Mouse (Mus musculus): ENCODE measurements around the gene Gpr4. TPM values are rescaled to one million over a fixed set of nuclear protein-coding genes. Genes with fewer than 3 reads are reported as not detected.

The Gpr4 gene
- polyA plus RNA-seq, 1 experiment, result 5.5 TPM

- no peak overlapping the region for H3K27ac ChIP-seq (ENCODE audit: control insufficient read depth, insufficient read depth, low read length)
- no peaks in the 10 kb centered on the region for H3K4me1 ChIP-seq (replicated peaks; ENCODE audit: control insufficient read depth, insufficient read depth, low read length)
- 98% methylated on average over 1 of the region's 1 CpGs for WGBS
- TF ChIP-seq POLR2A (IDR thresholded peaks at IDR 0.05; ENCODE audit: control insufficient read depth, extremely low read depth, insufficient read depth, low read length, poor library complexity) (no peak), CTCF (IDR thresholded peaks at IDR 0.05; ENCODE audit: borderline replicate concordance, control insufficient read depth, extremely low read depth, insufficient read depth, low read length, poor library complexity) (no peak)
- no peak overlapping the region for H3K4me3 ChIP-seq (ENCODE audit: control insufficient read depth, insufficient read depth, low read length)
- no peak for DNase-seq
- H3K27me3 ChIP-seq (ENCODE audit: control insufficient read depth, insufficient read depth, low read length), result no peaks in the 10 kb centered on the region
- peaks cover 6% of the 10 kb centered on the region; the same call in 1 of the 2 replicates for H3K36me3 ChIP-seq (ENCODE audit: control insufficient read depth, insufficient read depth, low read length)
Measured at GRCm38 (mm10) chr7:19242005-19242404, 29.7 kb downstream of the Gpr4 start.

- no peak overlapping the region for H3K27ac ChIP-seq (ENCODE audit: control insufficient read depth, insufficient read depth, low read length)
- no peak for TF ChIP-seq CTCF (IDR thresholded peaks at IDR 0.05; ENCODE audit: borderline replicate concordance, control insufficient read depth, extremely low read depth, insufficient read depth, low read length, poor library complexity)
- no peak for TF ChIP-seq POLR2A (IDR thresholded peaks at IDR 0.05; ENCODE audit: control insufficient read depth, extremely low read depth, insufficient read depth, low read length, poor library complexity)
- no peak for DNase-seq
- no peak overlapping the region for H3K4me3 ChIP-seq (ENCODE audit: control insufficient read depth, insufficient read depth, low read length)
- H3K27me3 ChIP-seq (ENCODE audit: control insufficient read depth, insufficient read depth, low read length), result no peaks in the 10 kb centered on the region
- WGBS, result 96% methylated on average over 5 of the region's 5 CpGs
- H3K36me3 ChIP-seq (ENCODE audit: control insufficient read depth, insufficient read depth, low read length), result peaks cover 6% of the 10 kb centered on the region; the same call in 1 of the 2 replicates
- no peaks in the 10 kb centered on the region for H3K4me1 ChIP-seq (replicated peaks; ENCODE audit: control insufficient read depth, insufficient read depth, low read length)
Measured at GRCm38 (mm10) chr7:19243858-19244257, 31.5 kb downstream of the Gpr4 start.

DNA sequence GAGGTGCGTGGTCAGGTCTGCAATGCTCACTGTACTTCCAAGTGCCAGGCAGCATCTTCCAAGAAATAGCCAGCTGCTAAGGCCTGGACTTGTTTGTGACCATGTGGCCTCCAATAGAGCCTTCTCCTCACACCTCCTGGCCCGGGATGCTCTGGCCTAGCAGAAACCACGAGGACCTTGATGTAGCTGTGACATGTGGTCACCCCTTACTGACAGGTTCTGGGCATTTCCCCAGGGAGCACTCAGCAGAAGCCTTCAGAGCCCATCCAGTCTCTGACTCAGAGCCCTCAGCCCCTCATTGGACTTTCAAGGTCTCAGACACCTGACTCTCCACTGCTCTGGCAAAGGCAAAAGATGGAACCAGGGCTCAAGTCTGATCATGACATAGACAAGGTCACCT, 32.7 kb downstream of the Gpr4 start:
- TF ChIP-seq CTCF (IDR thresholded peaks at IDR 0.05; ENCODE audit: borderline replicate concordance, control insufficient read depth, extremely low read depth, insufficient read depth, low read length, poor library complexity) (no peak), POLR2A (IDR thresholded peaks at IDR 0.05; ENCODE audit: control insufficient read depth, extremely low read depth, insufficient read depth, low read length, poor library complexity) (no peak)
- H3K27me3 ChIP-seq (ENCODE audit: control insufficient read depth, insufficient read depth, low read length), result no peaks in the 10 kb centered on the region
- 81% methylated on average over 3 of the region's 3 CpGs for WGBS
- H3K4me3 ChIP-seq (ENCODE audit: control insufficient read depth, insufficient read depth, low read length), result no peak overlapping the region
- H3K4me1 ChIP-seq (replicated peaks; ENCODE audit: control insufficient read depth, insufficient read depth, low read length), result no peaks in the 10 kb centered on the region
- DNase-seq, result no peak
- no peak overlapping the region for H3K27ac ChIP-seq (ENCODE audit: control insufficient read depth, insufficient read depth, low read length)
- peaks cover 6% of the 10 kb centered on the region; the same call in 1 of the 2 replicates for H3K36me3 ChIP-seq (ENCODE audit: control insufficient read depth, insufficient read depth, low read length)

GRCm38 (mm10) chr7:19246855-19247254, 34.5 kb downstream of the Gpr4 start:
- no peak overlapping the region for H3K4me3 ChIP-seq (ENCODE audit: control insufficient read depth, insufficient read depth, low read length)
- WGBS, result 100% methylated on average over 1 of the region's 1 CpGs
- H3K27me3 ChIP-seq (ENCODE audit: control insufficient read depth, insufficient read depth, low read length), result no peaks in the 10 kb centered on the region
- DNase-seq, result no peak
- no peaks in the 10 kb centered on the region for H3K4me1 ChIP-seq (replicated peaks; ENCODE audit: control insufficient read depth, insufficient read depth, low read length)
- peaks cover 6% of the 10 kb centered on the region; the same call in 1 of the 2 replicates for H3K36me3 ChIP-seq (ENCODE audit: control insufficient read depth, insufficient read depth, low read length)
- TF ChIP-seq CTCF (IDR thresholded peaks at IDR 0.05; ENCODE audit: borderline replicate concordance, control insufficient read depth, extremely low read depth, insufficient read depth, low read length, poor library complexity), result no peak
- no peak for TF ChIP-seq POLR2A (IDR thresholded peaks at IDR 0.05; ENCODE audit: control insufficient read depth, extremely low read depth, insufficient read depth, low read length, poor library complexity)
- H3K27ac ChIP-seq (ENCODE audit: control insufficient read depth, insufficient read depth, low read length), result no peak overlapping the region

DNA sequence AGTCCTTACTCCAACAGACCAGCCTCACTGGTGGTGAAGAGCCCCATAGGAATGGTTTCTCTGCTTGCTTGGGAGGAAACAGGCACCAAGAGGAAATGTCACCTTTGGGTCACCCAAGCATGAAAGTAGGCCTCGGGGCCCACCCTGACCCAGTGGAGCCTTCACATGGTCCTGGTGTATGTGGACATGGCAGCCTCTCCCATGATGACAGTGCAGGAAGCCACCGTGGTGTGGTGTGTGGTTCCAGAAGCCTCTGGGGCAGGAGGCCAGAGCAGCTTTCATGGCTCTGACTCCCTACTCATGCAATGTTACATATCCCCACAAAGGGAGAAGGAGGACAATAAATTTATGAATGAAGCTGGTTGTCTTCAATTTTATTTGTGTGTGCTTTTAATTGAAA, 35.2 kb downstream of the Gpr4 start:
- H3K4me3 ChIP-seq (ENCODE audit: control insufficient read depth, insufficient read depth, low read length), result no peak overlapping the region
- WGBS, result 59% methylated on average over 2 of the region's 2 CpGs
- TF ChIP-seq CTCF (IDR thresholded peaks at IDR 0.05; ENCODE audit: borderline replicate concordance, control insufficient read depth, extremely low read depth, insufficient read depth, low read length, poor library complexity), result no peak
- TF ChIP-seq POLR2A (IDR thresholded peaks at IDR 0.05; ENCODE audit: control insufficient read depth, extremely low read depth, insufficient read depth, low read length, poor library complexity), result no peak
- no peak overlapping the region for H3K27ac ChIP-seq (ENCODE audit: control insufficient read depth, insufficient read depth, low read length)
- peaks cover 6% of the 10 kb centered on the region; the same call in 1 of the 2 replicates for H3K36me3 ChIP-seq (ENCODE audit: control insufficient read depth, insufficient read depth, low read length)
- no peak for DNase-seq
- no peaks in the 10 kb centered on the region for H3K4me1 ChIP-seq (replicated peaks; ENCODE audit: control insufficient read depth, insufficient read depth, low read length)
- H3K27me3 ChIP-seq (ENCODE audit: control insufficient read depth, insufficient read depth, low read length), result no peaks in the 10 kb centered on the region

- no peak overlapping the region for H3K27ac ChIP-seq (ENCODE audit: control insufficient read depth, insufficient read depth, low read length)
- WGBS, result 82% methylated on average over 4 of the region's 4 CpGs
- H3K36me3 ChIP-seq (ENCODE audit: control insufficient read depth, insufficient read depth, low read length), result peaks cover 4% of the 10 kb centered on the region; the same call in 1 of the 2 replicates
- no peak overlapping the region for H3K4me3 ChIP-seq (ENCODE audit: control insufficient read depth, insufficient read depth, low read length)
- DNase-seq, result no peak
- TF ChIP-seq POLR2A (IDR thresholded peaks at IDR 0.05; ENCODE audit: control insufficient read depth, extremely low read depth, insufficient read depth, low read length, poor library complexity), result no peak
- TF ChIP-seq CTCF (IDR thresholded peaks at IDR 0.05; ENCODE audit: borderline replicate concordance, control insufficient read depth, extremely low read depth, insufficient read depth, low read length, poor library complexity), result no peak
- no peaks in the 10 kb centered on the region for H3K27me3 ChIP-seq (ENCODE audit: control insufficient read depth, insufficient read depth, low read length)
- peaks cover 12% of the 10 kb centered on the region for H3K4me1 ChIP-seq (replicated peaks; ENCODE audit: control insufficient read depth, insufficient read depth, low read length)
Measured at GRCm38 (mm10) chr7:19252078-19252477, 39.7 kb downstream of the Gpr4 start.

DNA sequence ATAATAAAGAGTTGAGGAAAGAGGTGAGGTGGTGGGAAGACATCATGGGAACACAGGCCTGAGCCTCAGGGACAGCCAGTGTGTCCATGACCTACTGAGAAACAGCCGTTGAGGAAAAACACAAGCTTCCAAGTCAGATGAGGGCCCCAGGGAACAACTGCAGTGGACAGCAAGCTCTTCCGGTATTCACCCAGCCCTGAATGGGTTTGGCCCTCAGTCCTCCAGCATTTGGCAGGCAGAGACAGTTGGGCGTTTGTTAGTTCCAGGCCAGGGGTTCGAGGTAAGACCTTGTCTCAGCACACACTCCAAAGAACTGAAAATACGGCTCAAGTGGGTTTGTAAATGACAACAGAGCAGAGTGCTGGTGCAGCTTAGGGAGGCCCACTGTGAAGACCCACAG, 41.1 kb downstream of the Gpr4 start:
- WGBS, result 90% methylated on average over 5 of the region's 5 CpGs
- TF ChIP-seq POLR2A (IDR thresholded peaks at IDR 0.05; ENCODE audit: control insufficient read depth, extremely low read depth, insufficient read depth, low read length, poor library complexity), result no peak
- no peak for TF ChIP-seq CTCF (IDR thresholded peaks at IDR 0.05; ENCODE audit: borderline replicate concordance, control insufficient read depth, extremely low read depth, insufficient read depth, low read length, poor library complexity)
- no peak for DNase-seq
- Histone ChIP-seq H3K36me3 (ENCODE audit: control insufficient read depth, insufficient read depth, low read length) (peaks cover 13% of the 10 kb centered on the region), H3K27ac (ENCODE audit: control insufficient read depth, insufficient read depth, low read length) (no peak overlapping the region), H3K4me3 (ENCODE audit: control insufficient read depth, insufficient read depth, low read length) (no peak overlapping the region), H3K27me3 (ENCODE audit: control insufficient read depth, insufficient read depth, low read length) (no peaks in the 10 kb centered on the region), H3K4me1 (replicated peaks; ENCODE audit: control insufficient read depth, insufficient read depth, low read length) (peaks cover 16% of the 10 kb centered on the region)

All from thymus, adult 2 months (tissue).